Mouse (Mus musculus): ENCODE measurements around the gene Ect2. TPM values are rescaled to one million over a fixed set of nuclear protein-coding genes. Genes with fewer than 3 reads are reported as not detected.

The Ect2 gene
- 63.4 and 64.8 TPM in 2 replicates for polyA plus RNA-seq (2016; fragmentation: Nextera tagmentation; extraction: Ambion mirVana)

GRCm38 (mm10) chr3:27153701-27154209 lies at the start of gene Ect2:
Ect2 (minus strand) TSS chr3:27153878.
- peak within 1 kb of the TSS; percentile 88 for H3K4me3 ChIP-seq (replicated peaks)
- 1% methylated on average over 37 of the region's 37 CpGs for WGBS
- peak; percentile 100 for ATAC-seq (ENCODE audit: insufficient number of reproducible peaks, insufficient read depth, low FRiP score, low TSS enrichment, low read depth)

GRCm38 (mm10) chr3:27201728-27202411 lies 48.2 kb upstream of the Ect2 start:
- WGBS: 87% methylated on average over 5 of the region's 5 CpGs
- no peak overlapping the region for H3K27ac ChIP-seq
- no peak overlapping the region for H3K9ac ChIP-seq (replicated peaks)
- no peak overlapping the region for H3K4me2 ChIP-seq
- H3K36me3 ChIP-seq: no peaks in the 10 kb centered on the region
- H3K4me1 ChIP-seq (replicated peaks): peaks cover 9% of the 10 kb centered on the region
- no peaks in the 10 kb centered on the region for H3K9me3 ChIP-seq
- no peaks in the 10 kb centered on the region for H3K27me3 ChIP-seq
- no peak overlapping the region for H3K4me3 ChIP-seq (replicated peaks)
- ATAC-seq (ENCODE audit: insufficient number of reproducible peaks, insufficient read depth, low FRiP score, low TSS enrichment, low read depth): no peak

More at GRCm38 (mm10) chr3:27153701-27154209, at the start of gene Ect2:
- H3K27ac ChIP-seq: peak within 1 kb of the TSS; percentile 87
- H3K9me3 ChIP-seq: no peaks in the 10 kb centered on the region
- peak within 1 kb of the TSS; percentile 67 for H3K4me2 ChIP-seq
- peaks cover 18% of the 10 kb centered on the region for H3K36me3 ChIP-seq
- peaks cover 27% of the 10 kb centered on the region for H3K4me1 ChIP-seq (replicated peaks)
- H3K9ac ChIP-seq (replicated peaks): peak within 1 kb of the TSS; percentile 86
- no peaks in the 10 kb centered on the region for H3K27me3 ChIP-seq

GRCm38 (mm10) chr3:27199120-27199519 lies 45.4 kb upstream of the Ect2 start:
- Histone ChIP-seq H3K27ac (no peak overlapping the region), H3K9ac (replicated peaks) (no peak overlapping the region), H3K9me3 (no peaks in the 10 kb centered on the region), H3K36me3 (no peaks in the 10 kb centered on the region), H3K4me3 (replicated peaks) (no peak overlapping the region), H3K27me3 (no peaks in the 10 kb centered on the region), H3K4me2 (no peak overlapping the region), H3K4me1 (replicated peaks) (no peaks in the 10 kb centered on the region)
- no peak for ATAC-seq (ENCODE audit: insufficient number of reproducible peaks, insufficient read depth, low FRiP score, low TSS enrichment, low read depth)
- WGBS: 88% methylated on average over 7 of the region's 7 CpGs

GRCm38 (mm10) chr3:27197816-27198215 lies 44.1 kb upstream of the Ect2 start:
- ATAC-seq (ENCODE audit: insufficient number of reproducible peaks, insufficient read depth, low FRiP score, low TSS enrichment, low read depth): no peak
- no peak overlapping the region for H3K9ac ChIP-seq (replicated peaks)
- no peaks in the 10 kb centered on the region for H3K27me3 ChIP-seq
- H3K9me3 ChIP-seq: no peaks in the 10 kb centered on the region
- no peaks in the 10 kb centered on the region for H3K4me1 ChIP-seq (replicated peaks)
- no peak overlapping the region for H3K4me2 ChIP-seq
- no peak overlapping the region for H3K27ac ChIP-seq
- no peak overlapping the region for H3K4me3 ChIP-seq (replicated peaks)
- WGBS: 51% methylated on average over 5 of the region's 5 CpGs
- no peaks in the 10 kb centered on the region for H3K36me3 ChIP-seq

- H3K27ac ChIP-seq: no peak overlapping the region
- H3K27me3 ChIP-seq: no peaks in the 10 kb centered on the region
- no peak overlapping the region for H3K4me3 ChIP-seq (replicated peaks)
- H3K4me2 ChIP-seq: no peak overlapping the region
- H3K9ac ChIP-seq (replicated peaks): no peak overlapping the region
- no peaks in the 10 kb centered on the region for H3K4me1 ChIP-seq (replicated peaks)
- no peaks in the 10 kb centered on the region for H3K9me3 ChIP-seq
- WGBS: 93% methylated on average over 1 of the region's 1 CpGs
- no peaks in the 10 kb centered on the region for H3K36me3 ChIP-seq
- ATAC-seq (ENCODE audit: insufficient number of reproducible peaks, insufficient read depth, low FRiP score, low TSS enrichment, low read depth): no peak
Measured at GRCm38 (mm10) chr3:27196529-27196928, 42.9 kb upstream of the Ect2 start.

GRCm38 (mm10) chr3:27195573-27196227 lies 42.0 kb upstream of the Ect2 start:
- Histone ChIP-seq H3K4me2 (no peak overlapping the region), H3K9ac (replicated peaks) (no peak overlapping the region), H3K9me3 (no peaks in the 10 kb centered on the region), H3K36me3 (no peaks in the 10 kb centered on the region), H3K27ac (no peak overlapping the region), H3K4me1 (replicated peaks) (no peaks in the 10 kb centered on the region), H3K27me3 (no peaks in the 10 kb centered on the region), H3K4me3 (replicated peaks) (no peak overlapping the region)
- ATAC-seq (ENCODE audit: insufficient number of reproducible peaks, insufficient read depth, low FRiP score, low TSS enrichment, low read depth): peak; percentile 29; the same call in 1 of the 2 replicates
- WGBS: 85% methylated on average over 8 of the region's 8 CpGs

GRCm38 (mm10) chr3:27195153-27195552 lies 41.5 kb upstream of the Ect2 start:
- H3K36me3 ChIP-seq: no peaks in the 10 kb centered on the region
- no peaks in the 10 kb centered on the region for H3K9me3 ChIP-seq
- no peak overlapping the region for H3K4me2 ChIP-seq
- no peak overlapping the region for H3K27ac ChIP-seq
- H3K4me1 ChIP-seq (replicated peaks): no peaks in the 10 kb centered on the region
- H3K27me3 ChIP-seq: no peaks in the 10 kb centered on the region
- WGBS: 88% methylated on average over 4 of the region's 4 CpGs
- no peak overlapping the region for H3K9ac ChIP-seq (replicated peaks)
- ATAC-seq (ENCODE audit: insufficient number of reproducible peaks, insufficient read depth, low FRiP score, low TSS enrichment, low read depth): no peak
- H3K4me3 ChIP-seq (replicated peaks): no peak overlapping the region

- no peak overlapping the region for H3K4me2 ChIP-seq
- H3K27me3 ChIP-seq: no peaks in the 10 kb centered on the region
- H3K27ac ChIP-seq: 0 out of 2 replicates have a peak overlapping the region, but pooled peaks have one; percentile 14
- no peaks in the 10 kb centered on the region for H3K4me1 ChIP-seq (replicated peaks)
- H3K36me3 ChIP-seq: no peaks in the 10 kb centered on the region
- 38% methylated on average over 6 of the region's 6 CpGs for WGBS
- no peaks in the 10 kb centered on the region for H3K9me3 ChIP-seq
- no peak for ATAC-seq (ENCODE audit: insufficient number of reproducible peaks, insufficient read depth, low FRiP score, low TSS enrichment, low read depth)
- no peak overlapping the region for H3K9ac ChIP-seq (replicated peaks)
- no peak overlapping the region for H3K4me3 ChIP-seq (replicated peaks)
Measured at GRCm38 (mm10) chr3:27193844-27194317, 40.2 kb upstream of the Ect2 start.

- no peaks in the 10 kb centered on the region for H3K27me3 ChIP-seq
- H3K4me3 ChIP-seq (replicated peaks): no peak overlapping the region
- no peak overlapping the region for H3K9ac ChIP-seq (replicated peaks)
- 88% methylated on average over 6 of the region's 6 CpGs for WGBS
- H3K4me1 ChIP-seq (replicated peaks): no peaks in the 10 kb centered on the region
- no peaks in the 10 kb centered on the region for H3K36me3 ChIP-seq
- H3K4me2 ChIP-seq: no peak overlapping the region
- no peak for ATAC-seq (ENCODE audit: insufficient number of reproducible peaks, insufficient read depth, low FRiP score, low TSS enrichment, low read depth)
- no peaks in the 10 kb centered on the region for H3K9me3 ChIP-seq
- H3K27ac ChIP-seq: no peak overlapping the region
Measured at GRCm38 (mm10) chr3:27191856-27192255, 38.2 kb upstream of the Ect2 start.

- Histone ChIP-seq H3K36me3 (no peaks in the 10 kb centered on the region), H3K27ac (no peak overlapping the region), H3K27me3 (no peaks in the 10 kb centered on the region), H3K4me2 (no peak overlapping the region), H3K4me1 (replicated peaks) (no peaks in the 10 kb centered on the region), H3K9ac (replicated peaks) (no peak overlapping the region), H3K9me3 (no peaks in the 10 kb centered on the region), H3K4me3 (replicated peaks) (no peak overlapping the region)
- WGBS: 94% methylated on average over 4 of the region's 4 CpGs
- ATAC-seq (ENCODE audit: insufficient number of reproducible peaks, insufficient read depth, low FRiP score, low TSS enrichment, low read depth): no peak
Measured at GRCm38 (mm10) chr3:27190865-27191264, 37.2 kb upstream of the Ect2 start.
